Mouse (Mus musculus) B cell, adult 2 months (primary cell): ENCODE data around the gene Slc6a11.

ENCODE experiments used
- DNase-seq, 2 experiments: peaks; one replicate each; pipeline ENCODE4 v3.0.0; 2022

The Slc6a11 gene

DNA sequence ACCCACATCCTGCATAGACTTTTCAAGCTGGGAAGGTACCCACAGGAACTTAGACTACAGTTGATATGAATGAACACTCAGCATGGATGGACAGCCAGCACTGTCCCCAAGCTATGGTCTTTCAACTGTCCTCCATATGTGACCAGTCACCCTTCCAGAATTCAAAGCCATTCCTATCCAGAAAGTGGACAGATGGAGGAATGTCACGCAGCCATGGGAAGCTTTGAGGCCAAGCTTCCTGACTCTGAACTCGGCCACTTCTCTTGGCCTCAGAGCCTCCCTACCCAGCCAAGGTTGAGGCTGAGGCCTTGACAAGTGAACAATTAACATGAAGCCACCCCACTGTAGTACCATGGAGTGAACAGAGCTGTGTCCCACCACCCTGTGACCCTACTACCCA, 138.5 kb downstream of the Slc6a11 start:
- no peak for DNase-seq

- DNase-seq = no peak
These were observed 139.8 kb downstream of the Slc6a11 start for GRCm38 (mm10) chr6:114270799-114271198.

DNA sequence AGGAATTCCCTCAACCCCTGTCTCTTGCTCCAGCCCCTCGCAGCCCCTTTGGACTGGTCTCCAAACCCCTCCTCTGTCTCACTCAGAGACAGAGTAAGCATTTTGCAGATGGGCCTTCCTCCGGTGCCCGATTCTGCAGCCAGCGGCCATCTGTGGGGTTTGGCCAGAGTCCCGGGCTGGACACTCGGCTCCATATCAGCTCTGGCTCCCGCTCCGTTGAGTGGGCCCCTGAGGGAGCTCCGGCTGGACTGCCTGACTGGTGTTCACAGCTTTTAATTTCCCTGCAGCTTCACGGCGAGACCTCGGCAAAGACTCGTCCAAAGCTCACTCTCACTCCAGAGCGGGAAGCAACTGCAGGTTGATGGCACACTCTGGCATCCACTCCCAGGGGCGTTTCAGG, 141.2 kb downstream of the Slc6a11 start:
- no peak for DNase-seq

- DNase-seq = no peak
These were observed 143.1 kb downstream of the Slc6a11 start for GRCm38 (mm10) chr6:114273997-114274728.

GRCm38 (mm10) chr6:114275800-114276199, 144.8 kb downstream of the Slc6a11 start:
- no peak for DNase-seq

GRCm38 (mm10) chr6:114282469-114283277, 151.6 kb downstream of the Slc6a11 start, which contains the start of gene Slc6a1:
Gene Slc6a1 (plus strand): TSS chr6:114282635.
- no peak for DNase-seq

DNA sequence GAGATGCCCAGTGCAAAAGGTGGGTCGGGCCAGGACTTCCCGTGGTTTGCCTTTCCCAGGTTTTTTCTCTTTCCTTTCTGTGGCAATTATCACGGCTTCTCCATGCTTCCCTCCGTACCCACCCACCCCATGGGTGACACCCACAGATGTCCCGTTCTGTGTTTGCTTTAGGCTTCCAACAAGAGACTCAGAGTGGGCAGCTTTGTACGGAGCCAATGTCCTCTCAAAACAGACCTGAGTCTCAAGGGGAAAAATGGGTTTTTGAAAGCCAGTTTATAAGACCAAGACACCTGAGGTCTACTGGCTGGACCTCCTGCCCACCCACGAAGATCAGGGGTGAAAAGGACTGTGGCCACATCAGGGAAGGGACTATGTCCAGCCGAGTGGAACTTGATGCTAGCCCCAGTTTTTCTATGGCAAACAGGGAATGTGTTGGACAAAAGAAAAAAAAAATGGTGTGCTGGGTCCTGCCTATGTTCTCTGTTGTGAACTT, 152.3 kb downstream of the Slc6a11 start:
- DNase-seq = no peak

DNA sequence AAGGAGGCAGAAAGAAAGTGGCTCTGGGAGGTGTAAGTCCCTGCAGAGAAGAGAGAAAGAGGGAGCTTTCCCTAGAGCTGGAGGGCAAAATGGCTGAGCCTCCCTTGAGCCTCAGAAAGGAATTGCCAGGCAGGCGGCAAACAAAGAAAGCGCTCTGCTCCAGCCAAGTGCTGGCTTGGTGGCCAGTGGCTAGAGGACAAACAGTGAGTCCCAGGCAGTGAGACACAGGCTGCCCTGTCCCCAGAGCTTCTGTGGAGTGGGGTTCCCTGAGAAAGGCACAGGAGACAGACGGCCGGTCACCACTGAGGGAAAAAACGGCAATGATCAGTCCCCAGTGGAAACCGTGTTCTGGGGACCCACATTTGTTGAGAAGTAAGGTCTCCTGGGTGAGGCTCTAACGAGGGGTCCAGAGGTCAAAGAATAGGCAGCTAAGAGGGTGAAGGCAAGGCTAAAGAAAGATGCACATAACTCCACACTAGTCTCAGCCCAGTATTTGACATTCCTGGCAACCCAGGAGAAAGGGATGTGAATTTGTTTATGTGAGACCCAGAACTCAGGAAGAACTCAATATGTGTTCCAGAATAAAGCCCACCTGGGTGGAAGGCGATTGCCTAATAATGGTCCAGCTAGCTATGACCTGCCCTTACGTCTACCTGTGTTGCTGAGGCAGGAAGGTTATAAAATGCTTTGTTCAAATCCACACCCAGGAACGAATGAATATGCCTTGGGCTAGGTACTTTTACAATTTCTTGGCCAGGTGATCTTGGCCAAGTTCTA, 153.1 kb downstream of the Slc6a11 start:
- DNase-seq = no peak

- no peak for DNase-seq
These were observed 154.4 kb downstream of the Slc6a11 start for GRCm38 (mm10) chr6:114285424-114285823.

DNA sequence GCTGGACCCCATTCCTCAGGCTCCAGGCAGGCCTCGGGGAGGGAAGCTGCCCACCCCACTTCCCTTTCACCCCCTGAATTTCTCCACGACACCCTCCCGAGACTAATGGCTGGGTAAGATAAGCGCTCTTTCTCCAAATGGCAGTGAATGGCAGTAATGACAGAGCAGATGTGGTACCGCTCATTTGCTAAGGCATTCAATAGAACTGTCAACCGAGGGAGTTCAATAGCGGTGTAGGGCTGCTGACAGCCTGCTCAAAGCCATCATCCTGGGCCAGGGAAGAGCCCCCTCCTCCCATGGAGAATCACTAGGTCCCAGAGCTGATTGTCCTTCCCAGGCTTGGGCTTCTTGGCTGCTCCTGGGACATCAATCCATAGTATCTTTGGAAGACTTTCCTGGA, 158.1 kb downstream of the Slc6a11 start:
- no peak for DNase-seq

- DNase-seq = no peak
These were observed 159.1 kb downstream of the Slc6a11 start for GRCm38 (mm10) chr6:114290184-114290583.

GRCm38 (mm10) chr6:114290929-114291328, 159.9 kb downstream of the Slc6a11 start:
- DNase-seq = no peak

GRCm38 (mm10) chr6:114291396-114291795, 160.4 kb downstream of the Slc6a11 start:
- DNase-seq = no peak

GRCm38 (mm10) chr6:114293511-114293910, 162.5 kb downstream of the Slc6a11 start:
- no peak for DNase-seq

DNA sequence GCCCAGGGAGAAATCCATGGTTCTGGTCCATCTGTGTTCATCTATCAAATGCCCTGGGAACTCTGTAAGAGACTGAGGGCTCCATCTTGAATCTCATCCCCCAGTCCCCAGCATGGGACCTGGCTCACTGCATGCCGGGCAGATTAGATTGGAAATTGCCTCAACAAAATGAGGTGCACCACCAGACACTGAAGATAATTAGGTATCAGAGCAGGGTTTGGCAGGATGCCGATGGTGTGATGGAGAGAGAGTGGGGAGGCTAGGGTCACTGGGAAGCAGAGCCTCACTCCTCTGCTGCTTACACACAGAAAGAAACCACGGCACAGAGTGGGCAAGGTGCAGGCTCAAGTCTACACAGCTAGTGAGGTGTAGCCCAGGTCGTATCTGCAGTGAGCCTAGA, 164.0 kb downstream of the Slc6a11 start:
- DNase-seq = no peak

DNA sequence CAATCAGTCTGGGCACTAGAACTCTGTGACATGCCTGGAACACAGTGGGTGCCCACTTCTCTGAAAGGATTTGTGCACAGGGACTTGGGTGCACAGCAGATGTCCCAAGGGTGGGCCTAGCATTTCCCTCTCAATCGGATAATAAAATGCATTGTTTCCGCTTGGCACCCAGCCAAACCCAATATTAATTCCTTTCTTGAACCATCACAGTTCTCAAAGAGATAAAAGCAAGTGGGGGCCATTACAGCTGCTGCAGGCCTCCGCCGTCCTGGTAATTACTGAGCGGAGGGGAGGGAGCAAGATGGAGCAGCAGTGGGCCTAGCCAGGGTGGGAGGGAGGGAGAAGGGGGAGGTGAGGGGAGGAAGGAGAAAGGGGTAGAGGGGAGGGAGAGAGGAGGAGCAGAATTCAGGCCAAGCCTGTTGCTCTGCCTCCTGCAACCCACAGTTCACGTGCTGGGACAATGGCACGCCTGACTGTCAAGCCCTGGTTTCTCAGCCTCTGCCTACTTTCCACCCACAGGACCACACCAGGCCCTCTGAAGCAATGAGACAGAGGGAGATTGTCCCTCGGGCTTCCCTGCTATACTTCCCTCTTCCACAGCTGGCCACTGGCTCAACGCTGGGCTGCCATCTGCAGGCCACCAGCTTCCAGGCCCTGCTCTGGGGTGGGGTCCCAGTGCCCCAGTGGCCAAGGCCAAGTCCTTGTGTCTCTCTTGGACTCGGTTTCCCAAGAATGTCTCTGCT, 166.4 kb downstream of the Slc6a11 start:
- DNase-seq = no peak
